Mouse (Mus musculus) WW6 (cell line): ENCODE results near the gene Slc25a47.

ENCODE experiments used
- DNase-seq: peaks from one replicate; pipeline ENCODE4 v3.0.0-alpha.2; 2013; ENCODE audit warnings: low read depth, low spot score

Gene Slc25a47

GRCm38 (mm10) chr12:108835840-108836409 is at the start of gene Slc25a47, which contains the start of gene Slc25a29:
Gene Slc25a47, plus strand, starts transcription at chr12:108836046.
Gene Slc25a29, minus strand, starts transcription at chr12:108835883.
- peak; percentile 84 for DNase-seq

- no peak for DNase-seq
Observed at GRCm38 (mm10) chr12:108787329-108787728, 48.5 kb upstream of the Slc25a47 start.

GRCm38 (mm10) chr12:108792152-108792545 is 43.7 kb upstream of the Slc25a47 start:
- peak; percentile 61 for DNase-seq

GRCm38 (mm10) chr12:108792546-108793452 is 43.0 kb upstream of the Slc25a47 start, which contains the start of gene Yy1:
Gene Yy1, plus strand, starts transcription at chr12:108792973.
- DNase-seq: peak; percentile 97

GRCm38 (mm10) chr12:108793453-108793941 is 42.3 kb upstream of the Slc25a47 start:
- no peak for DNase-seq

- peak; percentile 43 for DNase-seq
Observed at GRCm38 (mm10) chr12:108794078-108794711, 41.7 kb upstream of the Slc25a47 start.

GRCm38 (mm10) chr12:108794979-108795537 is 40.8 kb upstream of the Slc25a47 start:
- DNase-seq: no peak

- DNase-seq: no peak
Observed at GRCm38 (mm10) chr12:108801613-108802012, 34.2 kb upstream of the Slc25a47 start.

GRCm38 (mm10) chr12:108804388-108804787 is 31.5 kb upstream of the Slc25a47 start:
- no peak for DNase-seq

GRCm38 (mm10) chr12:108808465-108808864 is 27.4 kb upstream of the Slc25a47 start:
- DNase-seq: no peak

GRCm38 (mm10) chr12:108809771-108810170 is 26.1 kb upstream of the Slc25a47 start:
- DNase-seq: no peak

- DNase-seq: no peak
Observed at GRCm38 (mm10) chr12:108810309-108810708, 25.5 kb upstream of the Slc25a47 start.

GRCm38 (mm10) chr12:108811133-108811532 is 24.7 kb upstream of the Slc25a47 start:
- DNase-seq: no peak

GRCm38 (mm10) chr12:108812463-108812862 is 23.4 kb upstream of the Slc25a47 start:
- DNase-seq: no peak

- no peak for DNase-seq
Observed at GRCm38 (mm10) chr12:108814470-108814869, 21.4 kb upstream of the Slc25a47 start.

GRCm38 (mm10) chr12:108816569-108816968 is 19.3 kb upstream of the Slc25a47 start:
- DNase-seq: no peak

GRCm38 (mm10) chr12:108820461-108820860 is 15.4 kb upstream of the Slc25a47 start:
- DNase-seq: no peak

- DNase-seq: no peak
Observed at GRCm38 (mm10) chr12:108823036-108823435, 12.8 kb upstream of the Slc25a47 start.

- no peak for DNase-seq
Observed at GRCm38 (mm10) chr12:108824225-108824874, 11.5 kb upstream of the Slc25a47 start.

GRCm38 (mm10) chr12:108825561-108826224 is 10.2 kb upstream of the Slc25a47 start:
- DNase-seq: no peak
